Mouse (Mus musculus) CH12.LX (cell line): ENCODE measurements around the gene Zfp970.
"Not testable (repeated sequence)": the region's sequence is repeated elsewhere in the genome, so short reads cannot be mapped to it uniquely, and the experiment has no call there.

Experiments
- BHLHE40 ChIP-seq: IDR thresholded peaks from 2 replicates; pipeline ENCODE4 v1.6.1; 2011; ENCODE audit warnings: mild to moderate bottlenecking, low read depth, low read length, improper control_type of control experiment
- CHD1 ChIP-seq: IDR thresholded peaks from 2 replicates; pipeline ENCODE4 v1.6.1; 2012; ENCODE audit warnings: low read depth, low read length, improper control_type of control experiment, inconsistent platforms
- CTCF ChIP-seq, 2 experiments: IDR thresholded peaks in 1 of 2; conservative IDR thresholded peaks in 1 of 2; 2 replicates each; pipeline ENCODE4 v1.5.1; 2011 to 2012; ENCODE audit warnings: low read depth in 2 of 2, low read length in 2 of 2, improper control_type of control experiment in 1 of 2, inconsistent platforms in 1 of 2, mild to moderate bottlenecking in 1 of 2, moderate library complexity in 1 of 2
- EP300 ChIP-seq: IDR thresholded peaks from 2 replicates; pipeline ENCODE4 v1.6.1; 2011; ENCODE audit warnings: low read length, improper control_type of control experiment
- ETS1 ChIP-seq: conservative IDR thresholded peaks from 2 replicates; pipeline ENCODE4 v1.6.1; 2012; ENCODE audit warnings: low read depth, mild to moderate bottlenecking, inconsistent platforms, low read length, improper control_type of control experiment, moderate library complexity
- GABPA ChIP-seq: IDR thresholded peaks from 2 replicates; pipeline ENCODE4 v1.6.1; 2012; ENCODE audit warnings: low read depth, low read length, improper control_type of control experiment, inconsistent platforms; ENCODE audit not compliant: insufficient replicate concordance
- HCFC1 ChIP-seq: IDR thresholded peaks from 2 replicates; pipeline ENCODE4 v1.6.1; 2012; ENCODE audit warnings: low read depth, mild to moderate bottlenecking, inconsistent platforms, low read length, improper control_type of control experiment
- JUND ChIP-seq: conservative IDR thresholded peaks from 2 replicates; pipeline ENCODE4 v1.6.1; 2011; ENCODE audit warnings: low read depth, low read length, improper control_type of control experiment
- NELFE ChIP-seq: IDR thresholded peaks from 2 replicates; pipeline ENCODE4 v1.6.1; 2011; ENCODE audit warnings: low read depth, low read length, improper control_type of control experiment
- POLR2A ChIP-seq: IDR thresholded peaks from 2 replicates; pipeline ENCODE4 v1.6.1; 2011; ENCODE audit warnings: low read depth, mild to moderate bottlenecking, improper control_type of control experiment, low read length
- RCOR1 ChIP-seq: conservative IDR thresholded peaks from 2 replicates; pipeline ENCODE4 v1.6.1; 2012; ENCODE audit warnings: low read depth, mild to moderate bottlenecking, inconsistent platforms, low read length, improper control_type of control experiment
- SMC3 ChIP-seq: IDR thresholded peaks from 2 replicates; pipeline ENCODE4 v1.6.1; 2011; ENCODE audit warnings: low read depth, low read length, improper control_type of control experiment
- TCF12 ChIP-seq: IDR thresholded peaks from 2 replicates; pipeline ENCODE4 v1.6.1; 2014; ENCODE audit warnings: low read depth, mild to moderate bottlenecking, inconsistent platforms, low read length, improper control_type of control experiment

DNA sequence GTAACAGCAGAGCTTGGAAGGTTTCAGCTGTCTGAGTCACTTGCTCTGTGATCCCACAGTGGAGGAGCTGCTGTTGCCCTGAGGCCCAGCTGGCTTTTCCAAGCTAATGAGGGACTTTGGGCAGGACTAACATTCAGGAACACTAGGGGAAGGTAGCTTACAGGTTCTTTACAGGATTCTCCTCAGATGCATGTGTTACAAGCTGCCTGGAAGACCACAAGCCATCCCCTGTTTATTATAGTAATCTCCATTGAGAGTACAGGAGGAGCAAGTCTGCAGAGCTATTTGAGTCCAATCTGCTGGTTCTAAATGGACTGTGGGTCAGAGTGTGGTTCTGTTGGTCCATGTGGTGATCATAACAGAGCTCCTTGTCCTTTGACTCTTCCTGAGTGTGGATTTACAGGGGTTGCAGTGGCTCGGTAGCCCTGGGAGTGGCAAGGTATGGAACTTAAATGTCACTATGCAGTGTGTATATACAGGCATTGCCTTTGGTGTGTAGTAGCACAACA is 40.7 kb downstream of the Zfp970 start:
- TF ChIP-seq HCFC1; CTCF (conservative IDR thresholded peaks at IDR 0.05 in 1 of 2, IDR thresholded peaks at IDR 0.05 in 1 of 2; ENCODE audit: low read depth in 2 of 2, low read length in 2 of 2); RCOR1; POLR2A; GABPA; BHLHE40; NELFE; SMC3; EP300; CHD1; JUND; TCF12; ETS1: not testable (repeated sequence)
